Mouse (Mus musculus) T-helper 2 cell (primary cell): ENCODE results near the gene Fxyd6.

ENCODE experiments used
- in situ Hi-C: fragments of 300-600 bp; cut with MboI, MseI; formaldehyde crosslinking; loops from one replicate; pipeline ENCODE4 v1.15.1; 2025; ENCODE audit warnings: high pct_unique_total_duplicates

Fxyd6 gene

DNA sequence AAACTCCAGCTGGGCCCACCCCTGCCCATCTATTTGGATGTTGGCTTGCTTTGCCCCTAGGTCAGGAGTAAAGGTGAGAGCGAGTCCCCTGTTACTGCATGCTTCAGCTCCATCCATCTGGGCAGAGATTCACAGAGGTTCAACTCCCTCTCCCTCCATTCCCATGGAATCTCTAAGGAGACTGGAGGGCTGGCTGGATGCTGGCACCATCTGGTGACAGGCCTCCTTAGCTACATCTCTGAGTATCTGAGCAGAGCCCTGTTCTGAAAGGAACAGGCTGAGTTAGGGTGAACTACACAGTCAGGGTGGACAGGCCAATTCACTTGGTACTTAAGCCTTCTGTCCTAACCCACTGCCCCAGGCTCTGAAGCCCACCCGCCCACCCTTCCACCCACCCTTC is 40.6 kb downstream of the Fxyd6 start:
- in situ Hi-C loops = loop anchor here (10.0 kb wide), 1 partner anchor 106 kb away; no protein-coding TSS in a partner anchor

- in situ Hi-C loops = loop anchor here (10.0 kb wide), 1 partner anchor 106 kb away; no protein-coding TSS in a partner anchor
These were observed 41.1 kb downstream of the Fxyd6 start for GRCm38 (mm10) chr9:45411111-45411510.

GRCm38 (mm10) chr9:45411803-45412202 is 41.8 kb downstream of the Fxyd6 start:
- in situ Hi-C loops = loop anchor here (10.0 kb wide), 1 partner anchor 107 kb away; no protein-coding TSS in a partner anchor

GRCm38 (mm10) chr9:45412287-45412686 is 42.3 kb downstream of the Fxyd6 start:
- in situ Hi-C loops = loop anchor here (10.0 kb wide), 1 partner anchor 107 kb away; no protein-coding TSS in a partner anchor

GRCm38 (mm10) chr9:45412700-45413477 is 42.9 kb downstream of the Fxyd6 start:
- in situ Hi-C loops = loop anchor here (10.0 kb wide), 1 partner anchor 108 kb away; no protein-coding TSS in a partner anchor

GRCm38 (mm10) chr9:45413478-45414140 is 43.6 kb downstream of the Fxyd6 start:
- in situ Hi-C loops = loop anchor here (10.0 kb wide), 1 partner anchor 109 kb away; no protein-coding TSS in a partner anchor

DNA sequence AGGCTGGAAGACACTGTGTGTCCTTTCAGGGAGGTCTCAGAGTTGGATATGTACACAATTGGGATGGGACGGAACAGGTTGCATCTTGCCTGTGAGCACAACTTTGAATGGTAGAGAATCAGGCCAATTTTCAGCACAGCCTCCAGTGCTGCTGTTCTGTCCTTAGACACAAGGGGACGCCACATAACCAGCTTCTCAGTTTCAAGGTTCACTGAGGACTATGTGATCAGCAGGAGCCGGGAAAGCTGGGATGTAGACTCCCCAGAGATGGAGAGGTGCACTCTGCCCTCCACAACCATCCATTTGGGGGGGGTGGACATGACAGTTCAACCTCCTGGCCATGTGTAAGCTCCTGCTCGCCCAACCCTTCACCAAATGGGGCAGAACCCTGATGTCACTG is 45.9 kb downstream of the Fxyd6 start:
- in situ Hi-C loops = loop anchor here (10.0 kb wide), 1 partner anchor 111 kb away; no protein-coding TSS in a partner anchor

- in situ Hi-C loops = loop anchor here (10.0 kb wide), 1 partner anchor 112 kb away; no protein-coding TSS in a partner anchor
These were observed 47.3 kb downstream of the Fxyd6 start for GRCm38 (mm10) chr9:45417245-45417644.

DNA sequence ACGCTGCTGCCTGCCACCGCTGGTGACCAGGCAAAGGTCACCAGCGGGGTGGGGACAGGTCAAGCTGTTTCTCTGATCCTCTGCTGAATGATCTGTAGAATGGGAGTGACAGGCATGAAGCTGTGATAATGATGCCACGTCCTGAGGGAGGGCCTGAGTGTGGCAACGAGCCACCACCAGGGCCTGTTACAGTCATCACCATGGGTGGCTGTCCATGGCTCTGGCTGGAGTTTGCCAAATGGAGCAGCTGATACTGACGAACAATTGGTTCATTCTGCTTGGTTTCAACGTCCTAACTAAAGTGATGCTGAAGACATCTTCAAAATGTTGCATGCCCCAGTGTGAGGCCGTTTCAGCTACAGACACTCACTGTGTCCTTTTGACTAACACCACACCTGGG is 48.3 kb downstream of the Fxyd6 start:
- in situ Hi-C loops = loop anchor here (10.0 kb wide), 1 partner anchor 113 kb away; no protein-coding TSS in a partner anchor

- in situ Hi-C loops = no loop called here
These were observed 51.2 kb downstream of the Fxyd6 start for GRCm38 (mm10) chr9:45421209-45421608.

GRCm38 (mm10) chr9:45422761-45423298 is 52.8 kb downstream of the Fxyd6 start:
- in situ Hi-C loops = no loop called here

DNA sequence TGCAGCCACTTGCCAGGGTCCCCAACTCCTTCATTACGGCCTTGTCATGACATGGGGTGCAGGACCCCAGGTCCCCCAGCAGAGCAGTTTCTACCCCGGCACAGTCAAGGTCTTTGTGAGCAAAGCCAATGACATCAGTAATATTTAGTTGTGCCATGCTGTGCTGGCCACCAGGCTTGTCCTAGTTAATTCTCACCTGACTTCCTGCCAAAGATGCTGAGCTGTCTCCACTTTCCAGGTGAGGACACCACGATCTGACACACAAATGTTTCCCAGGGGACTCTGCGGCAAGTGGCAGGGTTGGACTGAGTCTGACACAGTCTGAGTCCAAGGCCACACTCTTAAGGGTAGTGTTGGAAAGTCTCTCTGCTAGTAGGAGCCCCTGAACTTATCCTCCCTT is 56.5 kb downstream of the Fxyd6 start, which contains the start of gene Dscaml1:
Gene Dscaml1, plus strand, starts transcription at position 173 of the 400 bp plus-strand sequence.
- in situ Hi-C loops = no loop called here

- in situ Hi-C loops = no loop called here
These were observed 59.4 kb downstream of the Fxyd6 start for GRCm38 (mm10) chr9:45429392-45429791.

- in situ Hi-C loops = no loop called here
These were observed 60.1 kb downstream of the Fxyd6 start for GRCm38 (mm10) chr9:45429951-45430697.

GRCm38 (mm10) chr9:45430698-45430959 is 60.6 kb downstream of the Fxyd6 start:
- in situ Hi-C loops = no loop called here

- in situ Hi-C loops = no loop called here
These were observed 61.2 kb downstream of the Fxyd6 start for GRCm38 (mm10) chr9:45431150-45431549.

DNA sequence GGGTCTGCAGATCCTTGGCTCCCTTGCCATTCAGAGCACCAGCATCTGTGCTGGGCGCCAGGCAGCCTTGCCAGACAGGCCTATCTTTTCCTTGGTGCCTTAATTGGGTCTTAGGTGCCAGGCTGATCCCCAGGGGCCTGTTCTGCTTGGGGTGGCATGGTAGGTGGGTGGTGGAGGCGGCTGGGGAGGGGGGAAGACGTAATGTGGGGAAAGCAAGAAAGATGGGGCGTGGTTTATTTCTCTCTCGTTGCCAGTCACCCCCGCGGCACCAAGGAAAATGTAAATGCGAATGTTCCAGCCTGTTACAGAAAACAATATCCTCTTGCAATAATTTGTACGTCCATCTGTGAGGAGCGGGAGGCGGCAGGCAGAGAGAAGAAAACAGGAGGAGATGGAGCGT is 62.7 kb downstream of the Fxyd6 start:
- in situ Hi-C loops = no loop called here

DNA sequence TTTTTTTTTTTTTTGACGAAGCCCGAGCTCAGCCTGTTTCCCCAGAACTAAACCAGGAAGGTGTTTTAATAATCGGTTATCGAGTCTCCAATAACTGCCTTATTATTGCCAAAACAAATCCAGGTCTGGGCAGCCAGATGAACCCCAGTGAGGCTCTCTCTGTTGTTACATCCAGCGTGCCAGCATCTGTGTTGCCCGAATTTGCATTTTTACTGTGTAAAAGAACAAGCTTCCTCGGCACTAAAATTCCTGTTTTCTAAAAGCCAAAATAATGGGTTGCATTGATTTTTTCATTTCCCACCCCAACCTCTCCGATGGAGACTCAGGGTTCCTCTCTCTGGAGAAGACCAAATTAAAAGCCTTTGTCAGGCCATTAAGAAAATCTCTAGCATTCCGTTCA is 63.1 kb downstream of the Fxyd6 start:
- in situ Hi-C loops = no loop called here

- in situ Hi-C loops = no loop called here
These were observed 64.2 kb downstream of the Fxyd6 start for GRCm38 (mm10) chr9:45434171-45434570.

DNA sequence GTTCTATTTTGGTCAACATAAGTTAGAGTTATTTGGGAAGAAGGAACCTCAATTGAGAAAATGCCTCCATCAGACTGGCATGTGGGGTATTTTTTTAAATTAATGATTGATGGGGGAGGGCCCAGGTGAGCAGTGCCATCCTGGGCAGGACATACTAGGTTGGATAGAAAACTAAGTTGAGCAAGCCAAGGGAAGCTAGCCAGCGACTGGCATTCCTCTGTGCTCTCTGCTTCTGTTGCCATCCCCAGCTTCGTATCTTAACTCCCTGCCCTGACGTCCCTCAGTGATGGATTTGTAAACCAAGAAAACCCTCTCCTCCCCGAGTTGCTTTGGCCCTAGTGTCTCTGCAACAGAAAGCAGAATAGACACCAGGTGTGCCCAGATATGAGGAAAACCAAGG is 69.0 kb downstream of the Fxyd6 start:
- in situ Hi-C loops = no loop called here

- in situ Hi-C loops = no loop called here
These were observed 70.2 kb downstream of the Fxyd6 start for GRCm38 (mm10) chr9:45440083-45440784.
